Mouse (Mus musculus): Measurements from ENCODE around the gene Rassf10. TPM values are rescaled to one million over a fixed set of nuclear protein-coding genes. Genes with fewer than 3 reads are reported as not detected.
"Not testable (repeated sequence)": the region's sequence is repeated elsewhere in the genome, so short reads cannot be mapped to it uniquely, and the experiment has no call there.

Gene Rassf10
- total RNA-seq (2021) = 1 to 10 TPM; 2.4 to 3.4 TPM
- long read RNA-seq, partial matches to known transcripts = 0 of 3 reads
- long read RNA-seq, other reads (novel, unspliced or antisense) = 0 of 3 reads

DNA sequence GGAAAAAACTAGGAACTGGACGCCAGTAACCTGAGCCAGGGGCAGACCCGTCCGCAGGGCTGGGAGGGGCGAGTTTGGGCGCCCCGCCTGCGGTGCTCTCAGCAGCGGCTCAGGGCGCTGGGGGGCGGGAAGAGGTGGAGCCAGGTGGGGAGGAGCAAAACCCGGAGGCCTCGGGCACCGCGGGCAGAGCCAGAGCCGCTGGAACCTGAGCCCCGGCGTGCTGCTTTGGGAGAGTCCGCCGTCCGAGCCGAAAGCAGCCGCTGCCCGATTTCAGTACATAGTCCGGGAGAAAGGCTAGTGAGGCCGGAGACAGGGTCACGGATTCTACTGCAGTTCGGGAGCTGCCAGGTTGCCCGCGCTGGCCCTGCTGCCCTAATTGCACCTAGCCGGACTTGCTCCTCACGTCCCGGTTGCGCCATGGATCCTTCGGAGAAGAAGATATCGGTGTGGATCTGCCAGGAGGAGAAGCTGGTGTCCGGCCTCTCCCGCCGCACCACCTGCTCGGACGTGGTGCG is at the start of gene Rassf10:
Gene Rassf10 (plus strand): TSS at position 186 of the 515 bp plus-strand sequence.
- DNase-seq (ENCODE audit: low spot score in 2 of 2) = peak; percentile 52 to 69

DNA sequence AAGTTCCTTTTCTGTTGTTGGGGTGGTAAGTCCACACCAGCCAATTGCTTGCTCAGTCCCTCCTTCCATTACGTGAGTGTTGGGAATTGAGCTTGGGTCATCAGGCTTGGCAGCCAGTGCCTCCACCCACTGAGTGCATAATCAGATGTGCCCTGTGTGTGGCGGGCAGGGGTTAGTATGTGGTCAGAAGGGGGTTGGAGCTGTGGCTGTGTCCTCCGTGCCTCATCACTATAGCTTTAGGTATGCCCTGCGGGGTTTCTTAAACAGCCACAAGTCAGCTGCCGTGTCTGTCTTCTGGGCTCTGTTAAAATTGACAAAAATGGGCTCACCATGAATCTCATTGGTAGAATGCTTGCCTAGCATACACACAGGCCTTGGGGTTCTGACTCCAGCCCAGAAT is 46.9 kb upstream of the Rassf10 start:
- DNase-seq (ENCODE audit: low spot score in 2 of 2) = no peak

DNA sequence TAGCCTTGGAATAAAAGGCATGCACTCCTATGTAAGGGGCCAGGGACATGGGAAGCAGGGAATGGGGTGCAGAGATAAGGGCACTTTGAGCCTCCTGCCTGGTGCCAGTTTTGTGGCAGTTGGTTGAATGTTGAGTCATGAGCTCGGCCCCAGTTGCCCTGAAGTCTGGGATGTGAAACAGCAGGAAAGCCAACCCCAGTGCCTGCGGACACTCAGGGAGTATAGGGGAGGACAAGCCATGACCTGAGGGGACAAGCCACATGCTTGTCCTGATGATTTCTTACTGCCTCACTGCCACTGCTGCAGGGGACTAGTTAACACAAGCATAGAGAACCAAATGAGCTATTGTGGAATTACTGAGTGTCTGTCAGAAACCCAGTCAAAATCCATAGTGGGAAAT is 46.3 kb upstream of the Rassf10 start:
- no peak for DNase-seq (ENCODE audit: low spot score in 2 of 2)

DNA sequence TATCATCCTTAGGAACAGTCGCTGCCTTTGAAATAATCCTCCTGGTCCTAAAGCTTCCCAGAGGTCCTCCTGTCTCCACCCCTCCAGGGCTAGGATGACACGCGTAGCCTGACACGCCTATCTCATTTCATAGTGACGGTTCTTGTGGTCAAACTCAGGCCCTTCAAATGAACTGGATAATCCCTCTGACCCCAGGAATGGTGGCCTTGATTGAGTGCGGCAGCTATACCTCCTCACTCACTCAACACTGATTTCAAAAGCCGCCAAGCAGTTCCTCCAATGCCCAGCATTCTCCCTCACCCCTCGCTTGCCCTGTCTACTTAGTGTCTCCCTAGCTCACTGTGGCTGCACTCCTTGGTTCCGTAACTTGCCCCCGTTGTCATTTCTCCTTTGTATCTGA is 44.6 kb upstream of the Rassf10 start:
- DNase-seq (ENCODE audit: low spot score in 2 of 2) = no peak

DNA sequence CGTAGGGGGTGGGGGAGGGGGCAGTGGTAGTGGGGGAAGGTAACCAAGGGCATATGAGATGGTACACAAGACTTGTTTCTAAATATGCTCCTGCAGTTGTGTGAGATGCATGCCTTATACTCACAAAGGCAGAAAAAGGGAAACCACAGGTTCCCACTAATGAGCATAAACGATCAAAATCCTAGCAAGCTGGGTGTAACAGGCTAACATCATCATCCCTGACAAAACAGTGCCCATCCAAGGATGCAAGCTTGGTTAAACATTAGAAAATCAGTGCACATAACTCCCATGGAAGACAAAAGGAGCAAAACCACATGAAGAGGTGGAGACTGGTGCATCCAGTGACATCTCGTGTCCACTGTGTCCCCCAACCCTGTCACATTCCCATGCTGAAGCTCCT is 40.8 kb upstream of the Rassf10 start:
- DNase-seq (ENCODE audit: low spot score in 2 of 2) = no peak

DNA sequence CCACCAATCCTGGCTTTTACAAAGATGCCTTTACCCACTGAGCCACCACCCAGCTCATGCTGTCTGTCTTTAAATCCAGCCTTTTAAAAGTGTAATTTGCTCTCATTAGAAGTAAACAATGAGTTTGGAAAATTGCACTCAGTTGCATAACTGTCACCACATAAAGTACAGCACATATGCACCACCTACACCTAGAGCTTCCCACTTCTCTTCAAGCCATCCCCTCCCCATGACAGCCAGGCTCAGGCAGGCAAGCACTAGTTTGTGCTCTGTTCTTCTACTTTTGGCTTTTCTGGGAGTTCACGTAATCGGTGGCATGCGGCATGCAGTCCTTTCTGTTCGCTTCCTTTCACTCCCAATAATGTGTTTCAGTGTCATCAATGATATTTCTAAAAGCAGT is 38.2 kb upstream of the Rassf10 start:
- DNase-seq (ENCODE audit: low spot score in 2 of 2) = no peak

DNA sequence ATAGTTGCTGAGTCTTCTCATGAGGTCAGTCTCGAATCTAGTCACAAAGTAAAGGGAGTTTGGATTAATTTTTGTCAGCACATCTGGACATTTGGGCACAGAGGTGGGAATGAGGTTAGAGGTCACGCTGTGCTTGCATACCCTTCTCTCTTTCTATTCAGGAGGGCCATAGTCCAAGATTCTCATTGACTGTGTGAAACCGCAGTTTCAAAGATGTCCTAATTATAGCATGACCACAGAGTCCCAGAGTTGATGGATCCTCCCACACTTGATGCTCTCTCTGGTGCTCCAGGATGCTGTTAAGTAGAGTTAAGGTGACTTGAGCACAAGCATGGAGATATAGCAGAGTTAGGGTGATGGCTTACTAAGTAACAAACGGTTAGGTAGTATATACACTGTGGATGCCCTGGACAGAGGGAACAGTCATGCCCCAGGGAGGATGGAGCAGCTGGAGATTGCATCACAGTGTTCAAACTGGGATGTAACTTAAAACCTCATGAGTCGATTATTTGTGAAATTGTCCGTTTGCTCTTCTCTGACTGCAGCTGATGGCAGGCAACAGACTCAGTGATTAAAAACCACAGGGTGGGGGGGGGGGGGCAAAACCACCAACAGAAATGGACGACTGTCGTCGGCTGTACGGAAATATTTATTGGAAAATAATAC is 36.0 kb upstream of the Rassf10 start:
- no peak for DNase-seq (ENCODE audit: low spot score in 2 of 2)

DNA sequence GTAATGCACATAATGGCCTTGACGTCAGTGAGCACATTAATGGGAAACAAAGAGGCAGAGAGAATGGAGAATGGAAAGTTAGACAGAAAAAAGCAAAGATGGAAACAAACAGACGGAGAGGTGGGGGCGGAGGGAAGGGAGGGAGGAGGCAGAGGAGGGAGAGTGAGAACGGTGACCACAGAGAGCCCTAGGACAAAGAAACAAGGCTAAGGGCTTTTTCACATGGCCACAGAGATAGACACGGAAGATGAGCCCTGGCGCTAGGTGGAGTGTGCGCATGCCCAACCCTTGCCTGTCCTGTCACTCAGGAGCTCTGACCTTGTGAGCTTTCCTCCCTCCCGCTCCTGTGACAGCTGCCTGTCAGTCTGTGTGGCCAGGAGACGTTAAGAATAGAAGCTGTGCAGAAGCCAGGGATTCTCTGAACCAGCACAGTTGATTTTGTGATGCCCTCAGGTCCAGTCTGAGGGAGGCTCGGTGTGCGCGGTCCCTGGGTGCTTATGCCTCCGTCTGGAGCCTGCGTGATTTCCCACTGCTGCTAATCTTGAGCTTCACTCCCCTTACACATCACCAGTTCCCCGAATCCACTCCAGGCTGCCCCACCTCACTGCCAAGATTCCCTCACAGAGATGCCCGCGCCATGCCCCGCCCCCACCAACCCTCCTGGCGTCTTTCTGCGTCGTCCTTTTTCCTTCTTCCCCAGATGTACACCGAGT is 35.3 kb upstream of the Rassf10 start:
- peak; percentile 17 to 25 for DNase-seq (ENCODE audit: low spot score in 2 of 2)

DNA sequence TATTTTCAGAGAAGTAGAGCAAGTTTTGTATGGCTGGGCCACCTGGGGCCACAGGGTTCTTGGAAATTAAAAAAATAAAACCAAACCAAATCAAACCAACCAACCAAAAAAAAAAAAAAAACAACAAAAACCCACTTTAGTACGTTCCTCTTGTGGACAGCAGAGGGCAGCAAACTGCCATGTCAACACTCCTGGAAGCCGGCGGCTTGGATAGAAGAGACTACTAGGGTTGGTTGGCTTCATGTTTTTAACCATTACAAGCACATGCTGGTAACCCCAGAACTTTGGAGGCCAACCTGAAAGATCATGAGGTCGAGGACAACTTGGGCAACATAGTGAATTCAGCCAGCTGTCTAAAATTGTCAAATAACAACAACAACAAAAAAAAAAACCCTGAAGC is 33.9 kb upstream of the Rassf10 start:
- peak; percentile 62 to 71 for DNase-seq (ENCODE audit: low spot score in 2 of 2)

DNA sequence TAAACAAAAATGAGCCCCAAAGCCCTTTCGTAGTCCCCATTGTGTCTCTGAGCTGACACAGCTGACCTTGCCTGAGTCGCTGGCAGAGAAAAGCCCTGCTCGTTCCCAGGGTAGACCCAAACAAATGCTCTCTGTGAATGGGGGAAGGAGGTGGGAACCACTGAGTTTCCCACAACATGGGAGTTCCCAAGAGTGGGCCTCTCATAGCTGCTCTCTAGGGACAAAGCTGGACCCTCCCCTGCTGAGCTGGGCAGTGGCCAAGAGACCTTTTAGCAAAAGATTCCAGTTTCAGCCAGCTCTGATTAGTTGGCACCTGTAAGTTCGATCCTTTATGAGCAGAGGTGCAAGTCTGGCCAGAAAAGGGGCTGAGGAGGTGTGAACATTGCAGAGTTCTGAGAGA is 31.0 kb upstream of the Rassf10 start:
- DNase-seq (ENCODE audit: low spot score in 2 of 2) = no peak

DNA sequence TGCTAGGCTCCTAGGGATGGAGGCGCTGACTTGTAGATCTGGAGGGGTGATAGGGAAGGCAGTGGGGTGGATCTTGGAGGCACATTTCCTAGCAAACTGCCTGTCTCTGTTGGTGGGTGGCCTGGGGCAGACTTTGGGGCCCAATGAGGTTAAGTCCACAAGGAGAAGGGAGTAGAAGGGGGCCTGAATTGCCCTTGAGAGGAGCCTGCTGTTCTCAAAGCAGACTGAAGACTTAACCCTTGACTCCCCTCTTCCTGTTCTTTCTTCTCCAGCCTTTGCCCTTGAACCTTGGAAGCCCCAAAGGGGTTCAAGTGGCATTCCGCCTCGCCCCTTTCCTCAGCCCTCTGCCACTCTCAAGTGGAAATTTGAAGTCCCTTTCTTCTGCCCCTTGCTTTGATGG is 30.1 kb upstream of the Rassf10 start:
- no peak for DNase-seq (ENCODE audit: low spot score in 2 of 2)

DNA sequence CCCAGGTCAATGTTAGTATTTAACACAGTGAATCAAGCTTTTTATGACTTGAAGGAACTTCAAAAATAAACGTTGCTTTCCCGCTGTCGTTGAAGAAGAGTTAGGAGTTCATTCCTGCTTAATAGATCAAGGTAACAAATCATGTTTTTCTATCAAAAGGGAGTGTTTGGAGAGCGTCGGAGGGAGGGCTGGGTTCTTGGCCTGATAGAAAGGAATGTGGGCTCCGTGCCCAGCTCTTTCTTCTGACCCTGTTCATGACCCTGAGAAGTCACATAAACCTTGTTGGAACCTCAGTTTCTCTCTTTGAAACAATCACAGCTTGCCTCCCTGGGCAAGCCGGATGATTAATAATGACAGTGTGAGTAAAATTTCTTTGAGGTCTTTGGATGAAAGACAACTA is 23.1 kb upstream of the Rassf10 start:
- no peak for DNase-seq (ENCODE audit: low spot score in 2 of 2)

DNA sequence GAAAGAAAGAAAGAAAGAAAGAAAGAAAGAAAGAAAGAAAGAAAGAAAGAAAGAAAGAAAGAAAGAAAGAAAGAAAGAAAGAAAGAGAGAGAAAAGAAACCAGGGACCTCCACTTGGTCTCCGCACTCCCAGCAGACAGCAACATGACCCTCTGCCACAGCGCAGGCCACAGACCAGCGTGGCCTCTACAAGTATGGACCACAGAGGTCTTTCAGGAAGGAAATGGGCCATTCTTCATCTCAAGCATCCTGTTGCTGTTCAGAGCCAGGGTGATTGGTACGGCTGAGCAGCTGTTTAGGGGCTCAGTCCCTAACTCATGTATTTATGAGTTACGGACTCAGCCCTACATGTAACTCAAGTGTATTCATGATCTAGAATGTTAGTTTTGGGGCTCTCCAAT is 17.9 kb upstream of the Rassf10 start:
- DNase-seq (ENCODE audit: low spot score in 2 of 2) = not testable (repeated sequence)

DNA sequence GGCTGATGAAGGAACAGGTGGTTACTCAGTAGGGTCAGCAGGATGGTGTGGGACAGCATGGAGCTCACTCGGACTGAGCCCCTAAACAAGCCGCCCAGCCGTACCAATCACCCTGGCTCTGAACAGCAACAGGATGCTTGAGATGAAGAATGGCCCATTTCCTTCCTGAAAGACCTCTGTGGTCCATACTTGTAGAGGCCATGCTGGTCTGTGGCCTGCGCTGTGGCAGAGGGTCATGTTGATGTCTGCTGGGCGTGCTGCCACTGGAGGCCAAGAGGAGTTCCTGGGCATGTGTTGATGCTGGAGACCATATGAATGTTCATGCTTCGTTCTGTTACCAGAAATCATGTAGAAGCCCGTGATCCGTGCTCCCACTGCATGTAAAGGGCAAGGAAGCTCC is 16.7 kb upstream of the Rassf10 start:
- DNase-seq (ENCODE audit: low spot score in 2 of 2) = no peak

DNA sequence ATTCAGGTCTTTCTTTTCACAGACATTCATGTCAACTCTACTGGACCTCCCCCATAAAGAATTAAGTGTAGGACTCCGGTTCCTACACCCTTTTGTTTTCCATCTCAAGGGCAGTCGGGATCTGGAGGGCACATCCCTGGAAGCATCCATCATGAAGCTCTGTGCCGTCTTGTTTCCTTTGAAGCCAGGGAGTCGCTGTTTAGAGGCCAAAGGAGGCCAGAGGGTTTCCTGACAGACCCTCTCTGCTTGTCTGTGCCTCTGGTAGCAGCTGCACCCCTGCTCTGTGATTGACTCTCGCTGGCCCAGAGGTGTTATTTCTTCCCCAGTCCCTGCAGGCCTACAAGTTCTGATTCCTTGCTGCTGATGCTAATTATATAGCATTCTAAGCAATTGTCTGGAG is 14.8 kb upstream of the Rassf10 start:
- DNase-seq (ENCODE audit: low spot score in 2 of 2) = no peak

DNA sequence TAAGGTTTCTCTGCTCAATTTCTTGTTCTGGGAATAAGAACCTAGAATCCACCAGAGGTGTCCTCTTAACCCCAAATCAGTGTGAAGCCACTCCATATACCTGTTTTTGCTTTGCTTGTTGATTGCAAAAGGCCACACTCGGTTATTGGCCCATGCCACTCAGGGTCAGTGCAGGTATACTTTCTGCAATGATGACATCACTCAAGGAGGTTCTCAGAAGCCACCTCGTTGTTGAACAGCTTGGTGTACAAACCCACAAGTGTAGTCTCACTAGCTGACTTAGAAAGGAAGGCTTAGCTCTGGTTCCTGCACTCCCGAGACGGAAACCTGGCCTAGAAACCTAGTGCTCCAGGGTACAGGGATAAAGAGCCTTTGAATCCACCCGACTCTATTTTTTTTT is 11.2 kb upstream of the Rassf10 start:
- no peak for DNase-seq (ENCODE audit: low spot score in 2 of 2)

DNA sequence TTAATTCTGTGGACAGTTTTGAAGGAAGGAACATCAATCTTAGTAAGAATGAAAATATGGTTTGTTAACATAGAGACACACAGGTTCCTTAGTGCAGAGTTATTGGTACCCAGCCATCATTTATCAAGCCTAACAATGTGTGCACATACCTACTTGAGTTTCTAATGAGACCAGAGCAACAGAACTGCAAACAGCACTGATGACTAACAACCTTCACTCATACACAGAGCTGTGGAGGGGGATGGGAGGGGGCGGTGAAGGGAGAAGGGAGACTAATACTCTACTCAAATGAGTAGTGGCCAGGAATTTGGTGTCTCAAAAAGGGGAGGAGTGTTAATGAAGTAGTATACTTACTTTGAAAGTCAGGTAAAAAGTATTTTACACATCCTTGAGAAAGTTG is 10.7 kb upstream of the Rassf10 start:
- no peak for DNase-seq (ENCODE audit: low spot score in 2 of 2)

DNA sequence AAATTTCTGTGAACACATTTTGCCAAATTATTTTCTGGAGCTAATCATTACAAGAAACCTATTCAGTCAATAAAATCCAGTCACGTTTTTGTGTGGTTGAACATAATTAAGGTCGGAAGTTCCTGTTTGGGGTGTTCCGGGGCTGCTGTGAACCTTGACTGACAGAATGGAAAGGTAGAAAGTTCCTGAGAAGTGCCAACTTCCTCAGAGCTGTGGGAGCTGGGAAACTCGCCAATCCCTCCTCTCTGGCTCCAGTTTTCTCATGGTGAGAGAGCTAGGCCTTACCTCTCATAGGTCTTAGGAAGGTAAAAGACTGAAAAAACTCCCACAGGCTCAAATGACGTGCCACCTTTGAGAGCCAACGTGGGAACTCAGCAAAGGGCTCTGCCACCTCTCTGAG is 7.1 kb upstream of the Rassf10 start:
- DNase-seq (ENCODE audit: low spot score in 2 of 2) = no peak

DNA sequence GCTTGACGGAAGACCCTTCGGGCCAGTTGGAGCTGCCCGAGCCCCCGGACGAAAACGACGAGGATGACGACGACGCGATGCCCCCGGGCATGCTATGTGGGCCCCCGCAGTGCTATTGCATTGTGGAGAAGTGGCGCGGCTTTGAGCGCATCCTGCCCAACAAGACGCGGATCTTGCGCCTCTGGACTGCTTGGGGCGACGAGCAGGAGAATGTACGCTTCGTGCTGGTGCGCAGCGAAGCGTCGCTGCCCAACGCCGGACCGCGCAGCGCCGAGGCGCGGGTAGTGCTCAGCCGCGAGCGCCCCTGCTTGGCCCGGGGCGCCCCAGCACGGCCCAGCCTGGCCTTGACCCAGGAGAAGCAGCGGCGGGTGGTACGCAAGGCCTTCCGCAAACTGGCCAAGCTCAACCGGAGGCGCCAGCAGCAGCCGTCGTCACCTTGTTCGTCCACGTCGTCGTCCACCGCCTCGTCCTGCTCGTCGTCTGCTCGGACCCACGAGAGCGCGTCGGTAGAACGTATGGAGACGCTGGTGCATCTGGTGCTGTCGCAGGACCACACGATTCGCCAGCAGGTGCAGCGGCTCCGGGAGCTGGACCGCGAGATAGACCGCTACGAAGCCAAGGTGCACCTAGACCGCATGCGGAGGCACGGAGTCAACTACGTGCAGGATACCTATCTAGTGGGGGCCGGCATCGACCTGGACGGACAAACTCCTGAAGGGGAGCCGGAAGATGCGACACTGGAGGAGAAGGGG is 765 bp downstream of the Rassf10 start:
- DNase-seq (ENCODE audit: low spot score in 2 of 2) = peak; percentile 18 to 33

DNA sequence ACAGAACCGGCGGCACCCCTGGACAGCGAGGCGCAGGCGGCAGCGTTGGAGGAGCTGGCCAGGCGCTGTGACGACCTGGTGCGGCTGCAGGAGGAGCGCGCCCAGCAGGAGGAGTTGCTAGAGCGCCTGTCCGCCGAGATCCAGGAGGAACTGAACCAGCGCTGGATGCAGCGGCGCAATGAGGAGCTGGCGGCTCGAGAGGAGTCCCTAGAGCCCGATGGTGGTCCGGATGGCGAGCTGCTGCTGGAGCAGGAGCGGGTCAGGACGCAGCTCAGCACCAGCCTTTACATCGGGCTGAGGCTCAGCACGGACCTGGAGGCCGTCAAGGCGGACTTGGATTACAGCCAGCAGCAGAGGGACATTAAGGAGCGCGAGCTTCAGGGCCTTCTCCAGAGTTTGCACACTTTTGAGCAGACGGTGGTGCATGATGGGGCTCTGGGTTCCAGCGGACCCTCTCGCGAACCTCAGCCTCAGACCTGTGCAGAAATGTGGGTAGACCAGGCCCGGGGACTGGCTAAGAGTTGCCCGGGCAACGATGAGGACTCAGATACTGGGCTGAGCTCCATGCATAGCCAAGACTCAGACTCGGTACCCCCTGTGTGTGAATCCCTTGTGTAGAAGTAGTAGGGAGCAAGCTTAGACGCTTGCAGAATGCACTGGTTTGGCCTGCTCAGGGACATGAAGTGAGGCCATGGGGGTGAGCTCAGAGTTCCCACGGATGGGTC is 1.5 kb downstream of the Rassf10 start:
- peak; percentile 17 to 43 for DNase-seq (ENCODE audit: low spot score in 2 of 2)

DNA sequence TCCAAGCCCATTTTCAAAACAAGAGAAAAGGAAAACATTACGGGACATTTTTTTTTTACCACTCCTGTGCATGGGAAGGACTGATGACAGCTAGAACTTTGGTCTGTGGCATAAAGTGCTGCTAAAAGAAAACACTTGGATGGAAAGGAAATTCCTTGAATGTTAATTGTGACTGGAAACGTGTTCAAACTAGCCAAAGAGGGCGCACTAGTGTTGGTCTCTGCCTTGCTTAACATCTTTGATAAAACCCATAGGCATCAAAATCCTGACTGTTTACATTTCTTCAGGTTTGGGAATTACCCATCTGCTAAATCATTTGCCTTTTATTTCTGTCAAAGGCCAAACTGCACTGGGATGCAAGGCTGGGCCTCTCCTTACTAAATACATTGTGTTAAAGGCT is 2.2 kb downstream of the Rassf10 start:
- no peak for DNase-seq (ENCODE audit: low spot score in 2 of 2)
